Mouse (Mus musculus) E14TG2a.4 (cell line): ENCODE results near the gene Emilin2.

Experiments used
- H3K27me3 ChIP-seq: 2 replicates; pipeline ENCODE4 v1.6.1; 2014; ENCODE audit warnings: low read length, control low read depth; ENCODE audit not compliant: insufficient read depth
- H3K36me3 ChIP-seq: 2 replicates; pipeline ENCODE4 v1.6.1; 2014; ENCODE audit warnings: low read length, control low read depth; ENCODE audit not compliant: insufficient read depth
- H3K4me1 ChIP-seq: replicated peaks from 2 replicates; pipeline ENCODE4 v1.6.1; 2014; ENCODE audit warnings: low read depth, low read length, control low read depth
- H3K4me3 ChIP-seq: replicated peaks from 2 replicates; pipeline ENCODE4 v1.5.1; 2014; ENCODE audit warnings: mild to moderate bottlenecking, low read length
- H3K9me3 ChIP-seq: 2 replicates; pipeline ENCODE4 v1.6.1; 2014; ENCODE audit warnings: low read length, control low read depth
- CTCF ChIP-seq: conservative IDR thresholded peaks from 2 replicates; pipeline ENCODE4 v1.5.1; 2014; ENCODE audit warnings: low read length
- NANOG ChIP-seq: IDR thresholded peaks from 2 replicates; pipeline ENCODE4 v1.6.1; 2014; ENCODE audit warnings: borderline replicate concordance, low read length, mixed read lengths
- POU5F1 ChIP-seq: IDR thresholded peaks from 2 replicates; pipeline ENCODE4 v1.6.1; 2014; ENCODE audit warnings: low read length, borderline replicate concordance

The Emilin2 gene

GRCm38 (mm10) chr17:71264739-71265138 is 47.0 kb downstream of the Emilin2 start:
- Histone ChIP-seq H3K36me3 (no peaks in the 10 kb centered on the region), H3K4me3 (no peak overlapping the region)
- TF ChIP-seq NANOG = no peak
- TF ChIP-seq CTCF = no peak
- no peak for TF ChIP-seq POU5F1

DNA sequence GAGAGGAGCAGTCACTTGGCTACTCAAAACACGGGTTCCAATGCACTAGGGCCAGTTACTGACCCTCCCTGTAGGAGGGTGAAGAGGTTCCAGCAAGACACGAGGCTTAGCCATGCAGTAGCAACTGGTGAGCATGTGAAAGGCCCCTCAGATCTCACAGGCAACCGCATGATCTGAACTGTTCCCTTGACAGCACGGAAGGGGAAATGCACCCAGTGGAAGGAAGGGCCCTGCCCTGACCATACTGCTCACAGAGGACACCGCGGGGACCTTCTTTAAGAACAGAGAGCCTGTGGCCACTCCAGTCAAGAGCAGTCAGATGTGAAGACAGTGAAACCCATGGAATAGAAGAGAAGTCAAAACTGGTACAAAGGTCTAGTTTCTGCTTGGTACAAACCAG is 48.6 kb downstream of the Emilin2 start:
- TF ChIP-seq NANOG (no peak), POU5F1 (no peak), CTCF (no peak)
- Histone ChIP-seq H3K4me3 (no peak overlapping the region), H3K4me1 (peaks cover 4% of the 10 kb centered on the region; the same call in 1 of the 2 replicates), H3K36me3 (no peaks in the 10 kb centered on the region), H3K9me3 (no peaks in the 10 kb centered on the region), H3K27me3 (no peaks in the 10 kb centered on the region; the same call in 1 of the 2 replicates)

More at GRCm38 (mm10) chr17:71264739-71265138, 47.0 kb downstream of the Emilin2 start:
- Histone ChIP-seq H3K27me3 (no peaks in the 10 kb centered on the region; the same call in 1 of the 2 replicates), H3K4me1 (peaks cover 4% of the 10 kb centered on the region; the same call in 1 of the 2 replicates), H3K9me3 (no peaks in the 10 kb centered on the region)

GRCm38 (mm10) chr17:71260658-71261057 is 51.1 kb downstream of the Emilin2 start:
- TF ChIP-seq CTCF = peak; percentile 49
- TF ChIP-seq NANOG = no peak
- H3K36me3 ChIP-seq = no peaks in the 10 kb centered on the region
- no peaks in the 10 kb centered on the region for H3K27me3 ChIP-seq
- no peaks in the 10 kb centered on the region for H3K9me3 ChIP-seq
- H3K4me1 ChIP-seq = peaks cover 15% of the 10 kb centered on the region
- no peak overlapping the region for H3K4me3 ChIP-seq

GRCm38 (mm10) chr17:71259727-71260126 is 52.1 kb downstream of the Emilin2 start:
- H3K4me3 ChIP-seq = no peak overlapping the region
- H3K36me3 ChIP-seq = no peaks in the 10 kb centered on the region
- peaks cover 17% of the 10 kb centered on the region for H3K4me1 ChIP-seq
- no peaks in the 10 kb centered on the region for H3K9me3 ChIP-seq
- H3K27me3 ChIP-seq = no peaks in the 10 kb centered on the region
- no peak for TF ChIP-seq CTCF
- no peak for TF ChIP-seq NANOG
- no peak for TF ChIP-seq POU5F1

DNA sequence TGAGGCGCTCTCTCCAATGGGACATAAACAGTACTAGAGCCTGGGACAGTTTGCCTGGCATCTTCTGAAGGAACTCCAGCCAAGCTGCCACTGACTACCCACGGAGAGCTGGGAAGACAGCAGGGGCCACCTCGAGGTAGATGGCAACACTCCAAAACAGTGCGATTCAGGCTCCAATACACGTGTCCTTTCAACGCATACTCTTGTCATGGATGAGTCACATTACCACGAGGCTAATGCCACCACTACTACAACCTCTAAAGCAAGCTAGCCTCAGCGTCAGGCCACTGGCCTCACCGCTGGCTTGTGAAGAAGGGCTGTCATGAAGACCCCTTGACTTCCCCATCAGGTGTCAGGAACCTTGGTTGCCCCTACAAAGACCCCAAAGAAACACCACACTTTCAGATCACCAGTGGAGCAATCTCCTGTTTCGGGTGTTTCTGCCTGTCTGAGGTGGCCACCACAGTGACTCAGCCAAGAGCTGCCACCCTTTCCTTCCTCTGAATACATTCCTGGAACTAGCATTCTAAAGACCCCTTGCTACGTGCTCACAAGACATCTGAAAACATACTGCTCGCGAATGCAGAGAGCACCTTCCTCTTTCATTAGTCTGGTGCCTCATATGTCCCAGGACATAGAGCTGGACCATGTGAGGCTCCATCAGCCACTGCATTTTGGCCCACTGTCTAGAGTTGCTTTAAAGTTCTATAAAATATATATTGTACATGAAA is 54.8 kb downstream of the Emilin2 start:
- Histone ChIP-seq H3K4me3 (peak overlapping the region; percentile 59; the same call in 1 of the 2 replicates), H3K9me3 (no peaks in the 10 kb centered on the region), H3K27me3 (no peaks in the 10 kb centered on the region), H3K4me1 (peaks cover 22% of the 10 kb centered on the region), H3K36me3 (no peaks in the 10 kb centered on the region)
- TF ChIP-seq CTCF = no peak
- no peak for TF ChIP-seq POU5F1
- no peak for TF ChIP-seq NANOG

DNA sequence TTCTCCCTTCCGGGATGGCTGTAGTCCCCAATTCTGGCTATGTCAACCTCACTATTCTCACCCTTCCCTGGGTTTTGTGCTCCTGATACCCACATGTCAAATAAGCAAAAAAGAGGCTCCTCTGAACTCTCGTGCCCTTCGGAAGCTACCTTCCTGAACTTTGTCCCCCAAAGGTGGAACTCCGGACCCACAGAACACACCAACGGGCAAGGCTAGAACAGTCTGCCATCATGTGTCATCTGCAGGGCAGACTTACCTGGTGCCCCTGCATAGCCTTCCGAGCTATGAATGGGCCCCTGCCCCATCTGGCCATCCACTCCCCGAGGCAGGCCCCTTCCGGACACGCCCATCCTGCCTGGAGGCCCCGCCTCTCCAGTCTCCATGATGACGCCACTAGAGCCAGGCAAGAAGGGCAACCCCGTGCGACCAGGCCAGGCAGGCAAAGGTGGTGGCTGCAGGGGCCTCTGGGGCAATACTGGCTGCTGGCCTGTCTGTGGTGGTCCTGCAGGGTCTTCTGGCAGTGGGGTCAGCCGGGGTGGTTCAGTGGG is 55.6 kb downstream of the Emilin2 start:
- no peak for TF ChIP-seq CTCF
- TF ChIP-seq POU5F1 = no peak
- no peak for TF ChIP-seq NANOG
- no peaks in the 10 kb centered on the region for H3K27me3 ChIP-seq
- H3K4me3 ChIP-seq = peak overlapping the region; percentile 59

GRCm38 (mm10) chr17:71254736-71255135 is 57.0 kb downstream of the Emilin2 start:
- Histone ChIP-seq H3K36me3 (no peaks in the 10 kb centered on the region), H3K4me3 (no peak overlapping the region), H3K4me1 (peaks cover 38% of the 10 kb centered on the region), H3K9me3 (no peaks in the 10 kb centered on the region), H3K27me3 (no peaks in the 10 kb centered on the region)
- peak; percentile 37 for TF ChIP-seq CTCF
- TF ChIP-seq POU5F1 = no peak

More for the DNA sequence above, 55.6 kb downstream of the Emilin2 start:
- H3K9me3 ChIP-seq = no peaks in the 10 kb centered on the region
- no peaks in the 10 kb centered on the region for H3K36me3 ChIP-seq
- H3K4me1 ChIP-seq = peaks cover 29% of the 10 kb centered on the region

DNA sequence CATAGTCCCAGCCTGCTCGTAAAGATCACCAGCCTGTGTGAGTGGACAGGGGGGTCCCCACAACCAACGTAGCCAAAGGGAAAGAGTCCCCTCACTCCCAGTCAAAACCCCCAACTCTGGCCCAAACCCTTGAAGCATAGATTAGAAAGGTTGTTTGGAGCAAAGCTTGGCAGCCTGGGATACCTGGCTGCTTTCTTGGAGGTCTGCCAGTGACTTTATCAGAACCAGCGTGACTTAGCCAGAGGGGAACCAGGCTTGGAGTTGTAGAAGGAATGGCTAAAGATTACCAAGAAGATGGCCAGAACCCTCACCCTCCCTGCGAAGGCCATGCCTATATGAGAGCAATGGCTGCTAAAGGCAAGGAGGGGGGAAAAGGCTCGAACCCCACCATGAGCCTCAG is 57.7 kb downstream of the Emilin2 start:
- Histone ChIP-seq H3K4me1 (peaks cover 38% of the 10 kb centered on the region), H3K27me3 (no peaks in the 10 kb centered on the region), H3K4me3 (no peak overlapping the region), H3K9me3 (no peaks in the 10 kb centered on the region), H3K36me3 (no peaks in the 10 kb centered on the region)
- no peak for TF ChIP-seq CTCF
- TF ChIP-seq NANOG = no peak
- TF ChIP-seq POU5F1 = no peak

DNA sequence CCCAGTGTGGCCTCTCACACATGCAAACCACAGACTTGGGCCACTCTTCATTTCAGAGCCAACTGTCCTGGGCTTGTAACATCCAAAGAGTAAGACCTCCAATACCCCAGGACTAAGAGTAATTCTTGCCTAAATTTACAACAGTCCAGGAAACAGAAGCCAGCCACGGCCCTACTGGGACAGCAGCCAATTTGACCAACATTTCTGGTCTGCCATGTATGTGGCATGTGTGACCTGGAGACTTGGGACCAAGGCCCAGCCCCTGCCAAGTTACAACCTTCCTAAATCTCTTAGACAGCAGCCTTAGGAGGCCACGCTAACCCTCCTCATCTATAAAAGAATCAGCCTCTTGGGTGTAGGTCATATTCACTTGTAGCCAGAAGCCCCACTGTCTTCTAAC is 58.4 kb downstream of the Emilin2 start:
- H3K27me3 ChIP-seq = no peaks in the 10 kb centered on the region
- no peak overlapping the region for H3K4me3 ChIP-seq
- no peaks in the 10 kb centered on the region for H3K9me3 ChIP-seq
- H3K4me1 ChIP-seq = peaks cover 38% of the 10 kb centered on the region
- no peak for TF ChIP-seq NANOG
- H3K36me3 ChIP-seq = no peaks in the 10 kb centered on the region
